18 mouse cellular contexts compared by ENCODE assay signal in genomic region chr11:32215372-32216162, GRCm38 (mm10). TPM values are rescaled to one million over a fixed set of nuclear protein-coding genes. Genes with fewer than 3 reads are reported as not detected.
"Had no signal": no experiment of that assay in that cellular context is flagged by ENCODE, and none has a peak within 500 bp of the region (broad histone marks: within the 10 kb centered on the region; RNA-seq: fewer than 3 reads in every experiment).

No protein-coding gene starts in this region.

- DNase-seq: kidney, adult 9 months; kidney, postnatal 36 days; left cerebral cortex, postnatal 4 days; lung, embryonic 14.5 days; thymus, adult 18-20 months; thymus, postnatal 14 days had no signal

- ATAC-seq: inflammation-experienced regulatory T-cells, adult 6 months; intestine, postnatal 0 days had no signal

- H3K4me2 ChIP-seq: limb, embryonic 15.5 days; lung, embryonic 14.5 days; midbrain, embryonic 12.5 days had no signal

- H3K9me3 ChIP-seq: limb, embryonic 15.5 days; megakaryocyte, embryonic 14.5 days; midbrain, embryonic 12.5 days had no signal

- H3K9ac ChIP-seq: limb, embryonic 15.5 days; liver, embryonic 14.5 days; lung, embryonic 14.5 days; midbrain, embryonic 12.5 days had no signal

- H3K27ac ChIP-seq: kidney, postnatal 0 days; limb, embryonic 15.5 days; liver, embryonic 14.5 days; macrophage; midbrain, embryonic 12.5 days had no signal

- H3K4me3 ChIP-seq: limb, embryonic 15.5 days; megakaryocyte, embryonic 14.5 days; midbrain, embryonic 12.5 days had no signal

- H3K27me3 ChIP-seq: limb, embryonic 15.5 days had no signal

RNA-seq across cellular contexts. Expression of gene Il9r, which starts 15.5 kb away (rescaled TPM):
- total RNA-seq: layer of hippocampus, adult 18-20 months; layer of hippocampus, postnatal 10 days; left cerebral cortex, postnatal 10 days; left cerebral cortex, postnatal 4 days; midbrain, postnatal 0 days had no signal
- polyA plus RNA-seq: intestine, postnatal 0 days; kidney, postnatal 0 days; lung, embryonic 14.5 days; macrophage; midbrain, embryonic 12.5 days; midbrain, postnatal 0 days had no signal
